Mouse (Mus musculus) embryo, embryonic 10.5 days (tissue): ENCODE measurements around the gene Fgfr2.
"Not testable (repeated sequence)": the region's sequence is repeated elsewhere in the genome, so short reads cannot be mapped to it uniquely, and the experiment has no call there.

Experiments
- DNase-seq: peaks from one replicate; pipeline ENCODE4 v3.0.0-alpha.2; 2015; ENCODE audit warnings: low spot score

Gene Fgfr2

DNA sequence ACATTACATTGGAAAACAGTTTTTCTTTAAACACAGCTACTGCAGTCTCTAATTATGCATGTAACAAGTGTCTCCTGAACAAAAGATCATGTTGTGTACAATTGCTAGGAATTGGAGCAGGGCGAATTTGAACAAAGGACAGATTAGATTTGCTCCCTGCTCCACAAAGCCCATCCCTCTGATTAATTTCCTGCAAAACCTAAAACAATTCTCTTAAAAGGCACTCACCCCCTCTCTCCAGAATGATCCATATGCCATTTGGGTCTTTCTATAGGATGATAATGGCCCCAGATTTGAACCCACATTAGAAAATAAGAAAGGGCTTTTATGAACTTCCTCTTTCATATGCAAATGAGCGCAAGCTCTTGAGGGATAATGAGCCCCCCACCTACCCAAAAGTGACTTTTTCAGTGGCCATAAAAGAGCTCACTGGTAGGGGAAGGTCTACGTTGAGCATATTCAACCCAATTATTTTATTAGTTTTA lies 1658.0 kb downstream of the Fgfr2 start:
- DNase-seq, result peak; percentile 64

DNA sequence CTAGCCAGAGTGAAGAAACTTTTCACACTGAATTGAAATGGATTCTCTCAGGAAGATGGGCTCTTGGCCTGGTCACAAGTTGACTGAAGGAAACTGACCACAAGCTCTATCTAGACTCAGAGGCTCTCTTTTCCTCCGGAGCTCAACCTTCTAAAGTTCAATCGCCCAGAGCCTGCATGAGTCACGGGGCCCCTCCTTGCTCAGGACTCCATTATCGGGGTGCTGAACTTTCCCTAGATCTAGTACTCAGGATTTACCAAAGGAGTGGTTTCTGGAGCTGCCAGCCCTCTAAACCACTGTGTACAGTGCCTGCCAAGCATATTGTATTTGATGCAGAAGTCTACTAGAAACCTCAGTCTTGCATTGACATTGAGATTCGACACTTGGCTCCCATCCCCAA lies 1666.4 kb downstream of the Fgfr2 start:
- no peak for DNase-seq

DNA sequence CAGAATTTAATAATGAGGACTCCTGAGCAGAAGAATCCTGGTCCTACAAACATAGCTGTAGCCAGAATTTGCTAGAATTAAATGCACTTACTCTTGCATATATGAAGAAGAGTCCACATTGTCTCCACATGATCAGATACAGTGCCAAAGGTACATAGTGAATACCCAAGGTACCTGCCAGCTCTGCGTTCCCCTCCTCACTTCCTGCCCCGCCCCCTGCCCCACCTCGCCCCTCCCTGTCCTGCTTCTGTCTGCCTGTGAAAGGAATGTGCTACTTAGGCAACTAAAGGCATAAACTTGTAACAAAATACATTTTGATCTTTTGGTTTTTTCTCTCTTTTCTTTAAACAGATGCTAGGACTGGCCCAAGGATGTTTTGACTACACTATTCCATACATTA lies 1686.1 kb downstream of the Fgfr2 start:
- DNase-seq, result no peak

DNA sequence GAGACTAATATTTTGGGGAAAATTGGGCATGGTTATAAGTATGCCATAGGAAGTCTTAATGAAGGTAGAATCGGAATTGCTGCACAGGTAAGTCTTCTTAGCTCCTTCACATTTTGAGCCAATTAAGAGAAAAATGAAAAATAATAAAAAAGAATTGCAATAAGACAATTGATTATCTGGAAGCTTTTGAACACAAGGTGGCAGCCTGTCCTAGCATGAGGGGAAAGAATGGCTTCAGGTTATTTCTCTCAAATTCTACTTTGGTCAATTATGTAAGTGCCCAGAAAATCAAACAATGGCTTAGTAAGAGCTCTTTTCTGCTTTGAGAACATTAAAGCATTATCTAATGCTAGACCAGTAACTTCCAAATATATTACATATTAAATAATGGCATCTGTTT lies 1688.9 kb downstream of the Fgfr2 start:
- peak; percentile 12 for DNase-seq

DNA sequence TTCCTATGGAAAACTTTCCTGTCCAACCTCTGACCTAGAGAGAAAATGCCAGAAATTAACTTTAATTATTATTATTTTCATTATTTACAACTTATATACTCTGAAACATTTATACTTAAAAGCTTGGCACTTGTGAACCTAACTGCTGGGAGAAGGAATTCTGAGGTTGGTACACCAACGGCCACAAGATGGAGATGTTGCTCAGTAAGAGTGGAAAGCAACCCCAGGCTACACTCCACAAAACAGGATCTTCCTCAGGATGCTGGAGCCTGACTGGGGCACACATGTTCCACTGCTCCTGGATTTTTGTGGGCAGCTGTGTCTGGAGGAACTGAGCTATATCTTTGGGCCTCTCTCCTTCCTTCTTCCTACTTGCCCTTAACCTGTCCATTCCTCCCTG lies 1690.9 kb downstream of the Fgfr2 start:
- DNase-seq, result peak; percentile 79

DNA sequence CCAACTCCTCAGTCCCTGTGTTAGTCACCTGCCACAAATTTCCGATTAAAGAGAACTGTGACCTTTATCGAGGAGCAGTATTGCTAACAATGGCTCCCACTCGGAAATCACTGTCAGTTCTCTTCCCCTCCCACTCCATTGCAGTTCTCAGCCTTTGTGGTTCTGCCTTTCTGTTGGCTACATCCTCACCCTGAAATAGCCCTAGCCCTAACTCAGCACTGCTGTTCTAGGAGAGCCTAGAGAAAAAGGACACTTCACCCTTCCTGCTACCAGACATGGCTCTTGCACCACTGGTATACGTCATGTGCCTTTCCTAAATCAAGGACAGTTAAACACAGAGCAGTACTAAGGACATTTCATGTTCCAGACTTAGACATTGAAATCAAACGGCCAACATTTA lies 1695.8 kb downstream of the Fgfr2 start:
- DNase-seq, result no peak

DNA sequence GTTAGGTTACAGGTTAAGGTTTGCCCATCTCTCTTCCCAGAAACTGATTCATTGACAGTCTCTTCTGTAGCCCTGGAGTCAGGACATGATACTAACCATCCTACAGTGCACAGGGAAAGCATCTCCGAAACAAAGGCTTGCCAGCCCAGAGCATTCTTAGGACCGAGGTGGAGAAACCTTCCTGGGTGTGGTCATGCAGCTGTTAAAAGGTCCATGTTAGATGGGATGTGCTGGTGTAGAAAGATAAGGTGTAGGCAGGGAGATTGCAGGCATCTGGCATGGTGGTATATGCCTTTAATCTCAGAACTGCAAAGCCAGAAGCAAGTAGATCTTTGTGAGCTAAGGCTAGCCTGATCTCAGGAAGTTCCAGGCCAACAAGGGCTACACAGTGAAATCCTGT lies 1698.2 kb downstream of the Fgfr2 start:
- no peak for DNase-seq

DNA sequence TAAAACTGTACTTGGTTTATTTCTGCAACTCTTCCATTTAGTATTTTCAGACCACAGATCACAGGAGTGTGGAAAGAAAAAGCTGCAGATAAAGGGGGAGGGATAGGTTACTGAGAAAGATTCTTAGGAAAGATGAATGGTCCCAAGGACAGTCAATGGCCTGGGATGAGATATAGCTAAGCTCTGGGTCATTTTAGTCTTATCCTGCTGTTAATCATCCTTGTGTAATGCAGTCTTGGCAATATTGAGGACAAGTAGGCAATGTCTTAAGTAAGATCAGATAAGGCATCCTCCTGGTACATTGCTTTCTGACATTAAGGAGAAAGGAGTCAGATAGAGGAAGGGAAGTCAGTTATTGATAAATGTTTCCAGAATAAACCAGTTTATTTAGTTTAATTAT lies 1705.5 kb downstream of the Fgfr2 start:
- no peak for DNase-seq

DNA sequence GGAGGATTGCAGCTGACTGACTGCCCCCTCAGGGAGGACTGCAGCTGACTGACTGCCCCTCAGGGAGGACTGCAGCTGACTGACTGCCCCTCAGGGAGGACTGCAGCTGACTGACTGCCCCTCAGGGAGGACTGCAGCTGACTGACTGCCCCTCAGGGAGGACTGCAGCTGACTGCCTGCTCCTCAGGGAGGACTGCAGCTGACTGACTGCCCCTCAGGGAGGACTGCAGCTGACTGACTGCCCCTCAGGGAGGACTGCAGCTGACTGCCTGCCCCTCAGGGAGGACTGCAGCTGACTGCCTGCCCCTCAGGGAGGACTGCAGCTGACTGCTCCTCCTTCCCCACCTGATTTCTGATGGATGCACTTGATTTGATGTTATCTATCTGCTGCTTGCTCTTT lies 1706.4 kb downstream of the Fgfr2 start:
- not testable (repeated sequence) for DNase-seq

DNA sequence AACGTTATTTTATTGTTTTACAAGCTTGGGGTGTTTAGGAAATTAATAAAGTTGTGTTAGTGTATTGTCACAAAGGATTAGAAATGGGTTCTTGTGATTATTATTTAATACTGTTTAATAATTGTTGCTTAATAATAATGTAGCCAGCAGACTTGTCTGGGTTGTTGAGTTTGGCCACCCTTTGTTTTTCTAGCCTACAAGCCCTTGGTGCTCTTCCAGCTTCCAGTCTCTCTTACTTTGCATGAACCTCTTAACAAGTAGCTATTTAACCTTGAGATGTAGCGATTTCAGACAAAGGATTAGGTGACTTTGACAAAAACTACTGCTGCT lies 1711.2 kb downstream of the Fgfr2 start:
- DNase-seq, result no peak

DNA sequence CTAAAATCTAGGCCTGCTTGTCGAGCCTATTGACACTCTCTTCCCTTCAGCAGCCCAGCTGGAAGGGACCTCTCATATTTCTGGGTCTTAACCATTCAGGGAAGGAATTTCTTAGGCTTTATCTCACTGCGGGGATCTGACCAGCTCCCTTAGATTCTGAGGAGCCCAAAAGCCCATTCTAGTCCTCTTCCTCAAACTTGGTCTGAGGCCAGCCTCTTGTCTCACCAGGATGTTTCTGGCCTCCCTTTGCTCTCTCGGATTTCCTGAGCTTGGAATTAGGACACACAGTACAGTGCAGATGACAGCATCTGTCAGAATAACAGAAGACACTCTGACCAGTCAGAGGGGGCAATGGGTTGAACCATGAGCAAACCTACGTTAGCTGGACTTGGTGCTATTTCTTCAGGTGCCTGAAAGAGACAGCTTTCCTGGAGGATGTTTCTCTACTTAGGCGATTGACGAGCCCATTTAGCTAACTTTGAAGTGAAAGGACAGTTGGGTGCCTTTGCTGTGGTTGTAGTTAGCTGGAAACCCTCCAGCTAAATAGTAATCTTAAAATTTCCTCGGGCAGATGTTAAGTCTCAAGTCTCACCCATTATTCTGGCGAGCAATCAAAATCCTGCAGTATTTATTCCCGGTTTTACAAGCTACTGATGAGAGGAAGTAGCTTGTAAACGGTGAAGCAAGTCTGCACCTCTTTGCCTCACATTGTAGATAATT lies 1711.8 kb downstream of the Fgfr2 start:
- DNase-seq, result no peak

DNA sequence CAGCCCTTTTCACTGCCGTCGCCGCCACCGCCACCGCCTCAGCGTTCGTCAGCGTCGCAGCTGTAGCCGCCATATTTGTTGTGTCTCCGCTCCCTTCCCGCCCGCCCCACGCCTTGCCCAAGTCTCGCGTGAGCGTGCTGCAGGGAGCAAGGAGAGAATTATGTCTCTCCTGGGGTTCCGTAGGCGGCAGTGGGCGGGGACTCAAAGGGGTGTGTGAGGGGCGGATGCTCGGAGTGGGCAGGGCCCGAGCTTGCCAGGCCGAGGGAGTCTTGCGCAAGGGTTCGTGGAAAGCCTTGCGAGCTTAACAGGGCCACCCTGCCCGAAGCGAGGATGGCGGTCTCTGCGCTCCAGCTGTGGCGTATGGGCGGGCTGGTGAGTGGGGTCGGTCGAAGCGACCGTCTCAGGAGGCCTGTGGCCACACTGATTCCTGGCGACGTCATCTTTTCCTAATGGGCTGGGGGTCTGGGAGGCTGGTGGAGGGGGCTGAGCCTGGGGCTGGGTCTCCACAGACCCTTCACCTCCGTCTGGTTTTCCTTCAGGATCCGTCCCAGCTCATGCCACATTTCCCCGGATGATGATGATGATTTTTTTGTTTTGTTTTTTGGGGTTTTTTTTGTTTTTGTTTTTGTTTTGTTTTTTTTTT lies 1712.6 kb downstream of the Fgfr2 start, which contains the start of the genes Ikzf5 and Acadsb:
Ikzf5 (minus strand) TSS at position 106 of the 643 bp plus-strand sequence.
Acadsb (plus strand) TSS at position 186 of the 643 bp plus-strand sequence.
- DNase-seq, result peak; percentile 98

DNA sequence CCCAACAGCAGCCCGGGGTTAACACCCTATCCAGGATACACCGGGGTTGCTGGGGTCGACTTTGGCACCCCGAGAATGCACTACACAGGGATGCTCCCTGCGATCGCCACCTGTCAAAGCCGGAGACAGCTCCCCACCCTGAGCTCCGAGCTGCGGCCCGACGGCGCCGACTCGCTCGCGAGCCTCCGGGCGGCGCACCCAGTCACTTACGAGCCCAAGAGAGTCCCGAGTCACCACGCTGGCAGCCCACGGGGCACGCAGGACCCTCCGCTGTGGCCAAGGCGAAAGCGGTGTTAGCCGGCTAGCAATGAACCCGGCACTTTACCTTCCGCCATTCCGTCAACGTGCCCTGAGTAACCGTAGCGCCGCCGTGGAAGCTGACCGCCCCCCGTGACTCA lies 1713.2 kb downstream of the Fgfr2 start:
- DNase-seq, result peak; percentile 33

DNA sequence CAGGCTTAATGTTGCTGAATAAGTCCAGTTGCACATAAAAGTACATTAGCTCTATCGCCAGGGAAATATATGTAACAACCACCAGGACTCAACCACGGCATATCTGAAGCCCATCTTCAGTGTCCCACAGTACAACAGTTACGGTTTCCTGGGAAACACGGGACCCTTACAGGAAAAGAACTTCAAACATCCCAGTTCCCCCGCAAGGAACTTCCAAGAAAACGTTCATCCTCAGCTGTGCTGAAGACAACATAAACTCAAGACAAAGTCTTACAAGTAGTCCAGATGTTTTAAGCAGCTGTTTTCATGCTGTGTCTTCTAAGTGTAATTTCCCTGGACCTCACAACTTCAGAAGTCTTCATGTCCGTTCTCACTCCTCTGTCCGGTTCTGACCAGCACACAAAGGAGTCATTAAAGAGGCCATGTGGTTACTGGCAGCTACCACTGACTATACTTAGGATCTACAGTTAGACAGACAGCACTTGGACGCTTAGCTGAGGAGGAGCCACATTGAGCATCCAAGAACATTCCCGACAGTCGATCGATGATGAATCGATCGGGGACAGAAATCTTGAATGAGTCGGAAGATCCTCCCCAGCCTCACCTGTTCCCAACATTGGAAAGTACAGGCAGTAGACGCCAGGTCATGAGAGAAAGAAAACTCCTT lies 1713.7 kb downstream of the Fgfr2 start:
- peak; percentile 73 for DNase-seq

DNA sequence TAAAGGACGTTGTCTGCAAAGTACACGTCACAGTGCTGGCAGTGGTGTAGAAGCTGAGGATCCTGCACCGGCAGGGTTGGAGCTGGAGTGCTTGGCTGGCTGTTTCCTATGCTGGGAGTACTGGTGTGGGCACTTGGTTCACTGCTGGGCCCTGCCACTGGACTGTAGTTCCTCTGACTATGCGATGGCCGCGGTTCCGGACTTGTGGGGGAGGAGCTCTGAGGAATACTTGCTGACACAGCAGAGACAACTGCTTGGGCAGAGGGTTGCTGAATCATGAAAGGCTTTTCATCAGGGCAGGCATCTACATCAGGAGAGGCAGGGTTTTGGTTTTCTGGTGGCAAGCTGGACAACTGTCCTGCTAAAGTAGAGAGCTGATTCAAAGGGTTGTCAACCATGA lies 1731.4 kb downstream of the Fgfr2 start:
- DNase-seq, result not testable (repeated sequence)

DNA sequence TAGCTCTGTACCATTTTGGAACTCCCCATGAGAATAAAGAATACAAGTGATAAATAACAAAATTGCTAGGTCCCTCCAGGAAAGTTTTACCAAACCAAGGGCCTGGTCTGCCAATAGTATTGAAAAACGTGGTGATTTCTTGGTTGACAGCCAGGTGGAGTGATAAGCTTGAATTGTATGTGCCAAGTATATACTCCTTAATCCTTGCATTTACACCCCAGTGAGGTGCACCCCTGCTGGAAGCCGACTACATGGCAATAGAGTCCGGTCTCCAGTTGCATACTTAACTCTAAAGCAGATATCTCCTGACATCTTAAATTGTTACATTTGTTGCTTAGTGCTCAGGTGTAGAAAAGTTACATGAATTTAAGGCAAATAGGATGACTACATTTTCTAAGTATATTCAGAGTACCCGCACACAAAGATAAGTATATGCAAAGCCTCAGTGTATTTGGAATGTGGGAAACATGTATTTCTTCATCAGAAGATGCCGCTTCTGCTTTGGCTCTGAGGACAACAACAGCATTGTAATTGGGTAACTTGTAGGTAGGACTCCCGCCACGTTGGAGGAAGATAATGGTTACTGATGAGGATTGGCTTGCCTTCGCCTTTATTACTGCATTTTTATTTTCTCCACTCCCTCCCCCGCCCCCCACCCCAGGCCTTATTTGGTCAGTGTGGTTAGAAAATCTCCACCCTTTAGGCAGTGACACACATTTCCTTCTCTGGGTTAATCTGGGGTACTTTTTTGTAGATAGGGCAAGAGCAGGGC lies 1751.1 kb downstream of the Fgfr2 start:
- DNase-seq, result peak; percentile 30

DNA sequence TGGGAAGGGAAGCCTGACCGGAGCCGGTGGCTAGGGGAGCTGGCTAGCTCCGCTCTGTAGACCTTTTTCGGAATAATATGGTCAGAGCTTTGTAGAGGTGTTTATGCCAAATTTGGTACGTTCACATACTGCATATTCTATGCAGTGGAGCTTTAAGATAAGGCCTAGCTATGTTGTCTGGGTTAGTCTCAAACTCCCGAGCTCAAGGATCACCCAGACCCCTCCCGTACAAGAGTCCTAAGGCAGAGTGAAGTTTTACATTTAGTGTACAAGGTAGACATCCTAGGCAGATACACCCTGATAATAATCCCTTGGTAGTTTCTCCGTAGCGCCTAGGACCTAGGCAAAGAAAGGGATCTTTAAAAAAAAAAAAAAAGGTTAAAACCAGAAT lies 1751.7 kb downstream of the Fgfr2 start:
- no peak for DNase-seq

DNA sequence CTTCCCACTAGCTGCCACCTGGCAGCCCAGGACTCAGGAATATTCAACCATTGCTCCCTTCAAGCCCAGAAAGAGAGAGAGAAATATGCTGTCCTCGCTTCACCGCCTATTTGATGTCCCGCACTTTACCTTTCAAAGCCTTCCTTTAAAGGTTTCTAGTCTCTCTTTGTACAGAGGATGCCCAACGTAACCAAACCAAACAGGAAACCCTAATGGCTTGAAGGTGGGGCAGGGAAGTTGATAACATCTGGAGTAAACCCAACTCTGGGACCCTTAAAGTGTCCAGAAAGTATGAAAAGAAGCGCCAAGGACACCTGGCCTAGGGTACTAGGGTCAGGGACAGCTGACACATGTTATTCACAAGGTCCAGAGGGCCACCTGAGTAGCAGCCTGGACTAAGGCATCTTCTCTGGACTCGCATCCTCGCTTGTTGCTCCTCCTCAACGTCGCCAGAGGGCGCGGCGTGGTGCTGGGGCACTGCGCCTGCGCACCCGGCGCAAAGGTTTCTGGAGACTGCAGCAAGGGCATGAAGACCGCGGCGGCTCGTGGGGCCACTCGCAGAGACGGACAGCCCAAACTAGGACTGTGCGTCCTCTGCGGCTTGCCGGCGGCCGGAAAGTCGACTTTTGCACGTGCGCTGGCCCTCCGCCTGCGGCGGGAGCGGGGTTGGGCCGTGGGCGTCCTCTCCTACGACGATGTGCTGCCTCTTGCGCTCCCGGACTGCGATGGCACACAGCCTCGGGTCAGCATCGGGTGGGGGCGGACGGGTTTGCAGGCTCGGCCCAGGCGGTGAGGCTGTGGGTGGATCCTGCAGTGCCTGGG lies 1752.3 kb downstream of the Fgfr2 start, which contains the start of gene Pstk:
Pstk (plus strand) TSS at position 494 of the 822 bp plus-strand sequence.
- DNase-seq, result peak; percentile 94

DNA sequence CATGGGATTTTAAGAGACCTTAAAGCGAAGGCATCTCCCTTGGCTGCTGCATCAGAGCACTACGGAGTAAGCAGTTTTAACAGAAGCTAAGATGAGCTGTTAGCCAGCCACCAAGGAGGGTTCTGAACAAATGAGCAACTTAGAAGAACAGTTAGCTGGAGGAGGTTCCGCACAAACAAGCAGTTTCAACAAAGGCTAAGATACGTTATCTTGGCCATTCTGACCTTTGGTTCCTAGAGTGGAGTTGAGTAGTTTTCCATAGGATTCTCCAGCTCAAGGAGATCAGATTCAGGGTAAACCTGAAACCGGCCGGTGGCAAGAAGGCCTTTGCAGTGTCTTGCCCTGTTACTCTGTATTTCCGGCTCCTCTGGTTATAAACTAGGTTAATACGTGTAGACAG lies 1759.0 kb downstream of the Fgfr2 start:
- DNase-seq, result no peak

DNA sequence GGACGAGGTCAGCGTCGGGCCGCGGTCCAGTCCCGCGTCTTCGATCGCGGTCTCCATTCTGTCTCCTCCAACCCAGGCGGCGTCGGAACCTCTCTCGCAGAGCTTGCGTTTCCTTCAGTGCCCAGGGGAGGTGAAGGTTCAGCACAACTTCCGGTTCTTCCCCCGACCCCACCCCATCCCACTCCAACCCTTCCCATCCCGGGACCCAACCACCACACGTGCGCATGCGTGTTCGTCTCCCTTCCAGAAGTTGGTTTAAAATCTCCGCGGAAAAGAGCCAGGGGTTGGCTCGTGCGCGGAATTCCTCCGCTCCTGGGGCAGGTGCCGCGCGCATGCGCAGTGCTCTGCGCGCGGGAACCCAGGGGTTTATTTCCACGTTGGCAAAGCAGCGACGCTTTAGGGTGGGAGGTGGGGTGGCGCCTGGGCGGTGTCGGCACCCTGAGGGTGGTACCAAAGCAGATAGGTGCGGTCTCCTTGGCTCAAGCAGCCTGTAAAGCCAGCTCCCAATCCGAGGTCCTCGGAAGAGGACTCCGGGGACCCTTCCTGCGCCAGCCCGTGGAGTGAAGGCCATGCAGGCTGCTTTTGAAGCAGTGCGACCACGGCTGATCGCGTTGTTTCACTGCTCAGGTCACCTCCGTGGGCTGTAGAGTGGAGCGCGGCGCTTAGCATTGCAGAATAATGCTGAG lies 1760.4 kb downstream of the Fgfr2 start, which contains the start of gene 2310057M21Rik:
2310057M21Rik (minus strand) TSS at position 145 of the 686 bp plus-strand sequence.
- peak; percentile 99 for DNase-seq

DNA sequence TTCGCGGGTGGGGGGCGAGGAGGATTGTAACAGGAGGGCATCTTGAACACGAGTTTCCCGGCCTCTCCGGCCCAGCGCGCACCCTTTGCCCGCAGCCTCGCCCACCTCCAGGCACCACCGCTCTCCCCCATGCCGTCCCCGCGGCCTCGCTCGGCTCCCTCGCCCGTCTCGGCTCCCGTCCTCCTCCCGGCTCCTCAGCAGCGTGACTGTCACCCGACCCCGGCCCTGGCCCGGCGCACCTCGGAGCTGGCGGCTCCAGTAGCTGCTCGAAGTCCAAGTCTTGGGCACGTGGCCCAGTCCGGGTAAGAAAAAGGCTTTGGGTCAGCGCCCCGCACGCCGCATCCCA lies 1760.9 kb downstream of the Fgfr2 start:
- DNase-seq, result no peak
